Mouse (Mus musculus) cerebellum, postnatal 14 days (tissue): ENCODE measurements around the gene Itga5.

ENCODE experiments used
- DNase-seq, 2 experiments: peaks; one replicate each; pipeline ENCODE4 v3.0.0; 2021; ENCODE audit warnings: mixed read lengths in 2 of 2

The Itga5 gene

DNA sequence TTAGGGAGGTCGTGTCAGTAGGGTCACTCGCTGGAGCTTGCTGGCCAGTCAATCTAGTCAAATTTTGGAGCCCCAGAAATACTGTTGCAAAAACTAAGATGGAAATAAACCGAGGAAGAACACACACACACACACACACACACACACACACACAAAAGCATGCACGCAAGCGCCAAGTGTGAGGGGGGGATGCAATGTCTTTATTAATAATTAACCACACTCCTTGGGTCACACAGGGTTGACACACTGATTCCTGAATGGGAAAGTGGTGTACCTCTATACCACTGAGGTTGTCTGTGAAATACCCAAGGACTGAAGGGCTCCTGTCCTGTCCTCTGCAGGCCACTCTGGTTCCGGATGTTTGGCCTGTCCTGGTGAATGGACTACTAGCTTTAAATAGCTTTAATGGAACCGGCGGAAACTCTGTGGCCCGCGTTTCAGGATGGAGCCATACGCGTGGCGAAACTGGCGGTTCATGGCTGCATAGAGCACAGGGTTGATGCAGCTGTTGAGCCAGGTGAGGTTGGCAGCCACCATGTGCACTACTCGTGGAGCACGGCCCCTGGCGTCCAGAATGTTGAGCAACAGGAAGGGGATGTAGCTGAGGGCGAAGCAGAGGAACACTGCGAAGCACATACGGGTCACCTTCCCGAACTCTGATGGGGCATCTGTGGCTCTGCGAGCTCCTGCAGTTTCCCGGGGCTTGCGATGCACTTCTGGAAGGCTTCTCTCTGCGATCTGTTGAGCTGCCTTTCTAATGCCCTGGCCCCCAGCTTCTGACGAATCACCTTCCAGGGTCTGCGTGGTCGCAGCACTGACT is 58.3 kb downstream of the Itga5 start:
- no peak for DNase-seq

DNA sequence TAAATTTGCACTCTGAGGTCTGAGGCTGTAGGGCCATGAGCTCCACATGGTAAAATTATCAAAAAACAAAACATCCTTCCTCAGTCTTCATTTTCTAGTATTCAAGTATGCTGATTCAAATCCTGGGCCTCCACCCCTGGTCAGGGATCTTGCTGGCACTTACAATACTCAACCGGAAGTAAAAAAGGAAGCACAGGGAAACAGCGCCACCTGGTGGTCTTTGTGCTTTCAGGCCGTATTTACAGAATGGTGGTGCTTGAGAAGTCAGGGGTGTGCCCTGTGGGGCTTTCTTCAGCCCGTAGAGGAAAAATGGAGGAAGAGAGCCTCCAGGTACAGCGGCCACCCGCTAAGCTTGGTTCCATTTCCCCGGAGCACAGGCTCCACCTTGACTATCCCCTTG is 59.4 kb downstream of the Itga5 start:
- peak; percentile 95 to 97 for DNase-seq

DNA sequence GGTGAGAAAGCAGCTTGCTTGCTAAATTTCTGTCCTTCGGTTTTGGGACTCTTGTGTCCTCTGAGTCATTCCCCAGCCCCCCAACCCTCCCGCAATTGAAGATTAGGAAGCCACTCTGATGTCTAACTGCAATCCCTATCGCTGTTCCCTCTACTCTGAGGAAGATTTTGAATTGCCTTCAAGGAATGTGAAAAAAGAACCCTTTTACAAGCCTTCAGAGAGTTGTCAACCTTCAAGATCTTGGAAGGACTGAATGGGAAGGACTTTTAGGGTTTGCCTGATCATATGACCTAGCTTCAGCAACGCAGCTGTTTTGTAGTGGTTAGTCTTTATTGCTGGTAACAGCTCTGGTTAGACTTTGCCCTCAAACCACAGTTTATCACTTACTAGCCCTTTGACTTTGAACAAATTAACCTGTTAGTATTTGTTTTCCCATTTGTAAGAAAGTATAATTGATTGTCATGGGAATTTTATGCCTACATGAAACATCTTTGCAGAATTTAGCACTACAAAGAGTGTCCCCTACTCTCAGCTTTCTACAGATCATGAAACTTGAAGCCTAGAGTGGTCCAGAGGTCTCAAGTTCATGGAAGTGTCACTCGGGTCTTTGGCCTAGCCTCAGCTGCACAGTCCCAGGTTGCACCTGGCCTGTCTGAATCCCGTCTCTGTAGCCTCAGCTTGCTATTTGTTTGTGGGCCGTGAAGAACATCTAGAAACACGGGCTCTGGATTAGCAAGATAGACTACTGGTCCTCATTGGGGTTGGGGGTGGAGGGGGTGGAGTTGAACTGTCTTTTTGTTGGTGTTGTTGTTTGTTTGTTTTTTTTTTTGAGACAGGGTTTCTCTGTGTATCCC is 60.5 kb downstream of the Itga5 start:
- no peak for DNase-seq

DNA sequence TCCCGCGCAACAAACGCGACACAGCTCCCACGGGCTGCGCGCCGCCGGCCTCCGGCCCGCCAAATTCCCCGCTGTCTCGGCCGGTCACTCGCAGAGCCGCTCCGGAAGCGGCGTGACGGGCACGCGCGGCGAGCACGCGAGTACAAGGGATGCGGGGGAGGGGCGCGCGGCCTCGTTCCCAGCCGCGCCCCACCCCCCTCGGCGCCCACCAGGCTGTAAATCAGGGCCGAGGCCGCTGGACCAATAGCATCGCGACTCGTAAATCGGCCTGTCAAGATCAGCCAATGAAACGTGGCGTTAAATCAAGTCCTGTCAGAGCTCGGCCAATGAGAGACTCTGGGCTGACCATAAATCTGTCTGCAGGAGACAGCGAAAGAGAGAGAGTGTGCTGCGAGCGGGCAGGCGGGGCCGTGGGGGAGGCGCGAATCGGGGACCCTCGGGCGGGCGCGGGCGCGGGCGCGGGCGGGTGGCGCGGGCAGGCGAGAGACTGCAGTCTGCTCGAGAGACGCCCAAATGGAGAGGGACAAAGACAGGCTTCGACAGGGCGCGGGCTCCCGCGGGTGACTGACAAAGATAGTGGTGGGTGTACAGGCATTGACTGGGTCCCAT is 61.4 kb downstream of the Itga5 start:
- DNase-seq: peak; percentile 98 to 99

DNA sequence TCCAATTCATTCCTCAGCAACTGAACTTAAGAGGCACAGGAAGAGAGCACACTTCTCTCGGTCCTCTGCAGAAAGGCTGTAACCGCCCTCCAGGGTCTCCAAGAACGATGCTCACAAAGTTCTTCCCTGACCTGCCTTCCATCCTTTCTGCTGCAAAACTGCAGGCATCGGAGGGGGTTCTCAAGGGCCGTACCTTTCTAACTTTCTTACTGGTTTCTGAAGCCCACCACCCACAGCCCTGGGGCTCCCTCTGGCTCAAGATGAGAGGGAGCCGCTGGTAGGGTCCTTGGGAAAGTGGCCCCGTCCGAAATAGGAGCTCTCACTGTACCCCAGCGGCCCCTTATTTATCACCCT is 62.0 kb downstream of the Itga5 start:
- no peak for DNase-seq

DNA sequence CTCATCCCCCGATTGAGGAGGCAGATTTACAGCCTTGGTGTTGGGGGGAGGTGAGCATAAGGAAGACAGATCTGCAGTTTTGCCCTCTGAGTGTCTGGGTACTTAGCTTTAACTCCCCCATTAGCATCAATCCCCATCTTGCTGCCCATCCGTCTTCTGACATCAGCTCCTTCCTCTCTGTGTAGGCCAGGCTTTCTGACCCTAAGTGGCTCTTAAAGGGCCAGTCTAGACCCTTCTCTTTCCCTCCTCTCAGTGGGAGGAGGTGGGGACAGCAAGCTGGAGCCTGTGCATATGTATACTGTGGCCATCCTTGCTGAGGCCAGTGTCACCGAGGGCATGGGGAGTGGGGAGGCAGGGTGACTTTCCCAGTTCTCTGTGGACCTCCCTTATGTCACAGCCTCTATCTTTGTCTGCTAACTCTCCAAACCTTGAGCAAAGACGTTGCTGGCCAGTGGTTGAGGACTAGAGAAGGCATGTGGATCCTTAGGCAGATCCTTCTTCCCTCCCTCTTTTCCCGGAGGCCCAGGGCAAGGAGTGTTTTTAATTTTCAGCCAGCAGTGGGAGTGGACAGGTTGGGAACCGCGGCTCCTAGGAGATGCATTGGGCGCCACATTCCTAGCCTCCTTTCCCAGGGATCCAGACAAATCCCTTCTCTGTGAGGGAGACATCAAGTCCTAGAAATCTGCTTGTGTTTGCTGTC is 62.5 kb downstream of the Itga5 start:
- DNase-seq: peak in 1 of 2 experiments; percentile 36

GRCm38 (mm10) chr15:103302341-103303021 is 64.1 kb downstream of the Itga5 start:
- no peak for DNase-seq

DNA sequence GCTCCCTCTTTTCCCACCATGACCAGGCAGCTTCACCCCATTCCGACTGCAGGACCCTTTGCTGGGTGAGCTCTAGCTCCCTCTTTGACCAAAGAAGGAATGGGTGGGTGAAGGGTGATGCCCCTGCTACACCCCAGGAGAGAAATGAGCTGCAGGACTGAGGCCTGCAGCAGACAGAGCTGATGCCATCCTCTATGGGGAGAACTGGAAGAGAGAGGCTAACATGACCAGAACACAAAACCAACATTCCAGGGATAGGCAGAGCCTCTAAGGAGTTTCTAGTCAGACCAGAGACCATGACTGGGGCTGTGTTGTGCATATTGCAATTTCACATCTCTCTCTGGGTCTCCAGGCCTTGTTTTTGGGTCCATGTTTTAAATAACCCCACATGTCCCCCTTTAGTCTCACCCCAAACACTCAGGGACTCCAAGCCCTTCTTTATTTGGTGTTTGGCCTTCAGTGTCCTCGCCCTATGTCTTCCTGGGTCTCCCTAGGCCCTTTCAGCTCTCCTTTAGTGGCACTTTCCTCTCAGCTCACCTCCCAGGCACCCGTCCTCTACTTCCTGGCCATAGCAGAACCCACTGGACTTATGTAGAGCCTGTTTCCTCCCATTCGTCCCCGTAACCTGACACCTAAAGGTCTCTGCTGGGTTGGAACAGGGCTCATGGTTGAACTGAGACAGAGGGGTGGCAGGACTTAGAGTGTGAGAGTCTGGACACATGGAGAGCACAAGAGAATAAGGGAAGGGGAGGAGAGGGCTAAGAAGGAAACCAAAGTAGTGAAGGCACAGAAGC is 64.8 kb downstream of the Itga5 start:
- no peak for DNase-seq

DNA sequence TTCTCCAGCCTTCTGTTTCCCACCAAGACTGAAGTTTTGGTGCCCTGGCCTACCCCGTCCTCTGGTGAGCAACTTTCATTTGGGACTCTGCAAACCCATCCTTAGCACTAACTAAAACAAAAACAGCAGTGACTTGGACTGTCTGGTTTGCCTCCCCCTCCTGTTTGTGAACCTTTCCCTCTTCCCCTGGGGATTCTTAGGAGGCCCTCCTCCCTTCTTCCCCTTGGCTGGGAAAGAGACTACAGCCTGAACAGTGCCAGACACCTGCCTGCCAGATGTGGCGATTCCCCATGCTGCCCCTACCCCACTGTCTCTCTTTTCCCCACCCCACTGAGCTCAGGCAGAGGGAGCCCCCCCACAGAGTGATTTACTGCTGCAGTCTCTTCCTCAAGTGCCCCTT is 65.5 kb downstream of the Itga5 start:
- DNase-seq: no peak

- DNase-seq: peak in 1 of 2 experiments; percentile 39
Observed at GRCm38 (mm10) chr15:103300560-103300959, 66.0 kb downstream of the Itga5 start.

DNA sequence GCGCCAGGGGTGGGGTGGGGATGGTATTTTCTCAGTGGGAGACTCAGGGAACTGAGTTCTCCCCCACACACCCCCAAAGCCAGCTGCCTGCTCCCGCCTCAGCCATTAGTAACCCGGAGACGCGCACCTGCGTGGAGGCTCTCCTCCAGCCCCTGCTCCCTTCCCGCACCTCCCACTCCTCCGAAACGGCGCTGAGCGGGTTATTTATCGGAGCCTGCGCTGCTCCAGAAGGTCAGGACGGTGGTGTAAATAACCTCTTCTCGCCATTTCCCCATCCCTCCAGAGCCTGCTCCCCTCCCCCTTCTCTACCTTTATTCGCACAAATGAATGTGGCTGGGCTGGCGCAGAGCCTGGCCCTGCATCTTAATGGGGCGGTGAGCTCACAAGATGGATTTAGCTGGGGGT is 66.5 kb downstream of the Itga5 start:
- peak; percentile 73 to 82 for DNase-seq

- peak in 1 of 2 experiments; percentile 37 for DNase-seq
Observed at GRCm38 (mm10) chr15:103299644-103300043, 66.9 kb downstream of the Itga5 start.

DNA sequence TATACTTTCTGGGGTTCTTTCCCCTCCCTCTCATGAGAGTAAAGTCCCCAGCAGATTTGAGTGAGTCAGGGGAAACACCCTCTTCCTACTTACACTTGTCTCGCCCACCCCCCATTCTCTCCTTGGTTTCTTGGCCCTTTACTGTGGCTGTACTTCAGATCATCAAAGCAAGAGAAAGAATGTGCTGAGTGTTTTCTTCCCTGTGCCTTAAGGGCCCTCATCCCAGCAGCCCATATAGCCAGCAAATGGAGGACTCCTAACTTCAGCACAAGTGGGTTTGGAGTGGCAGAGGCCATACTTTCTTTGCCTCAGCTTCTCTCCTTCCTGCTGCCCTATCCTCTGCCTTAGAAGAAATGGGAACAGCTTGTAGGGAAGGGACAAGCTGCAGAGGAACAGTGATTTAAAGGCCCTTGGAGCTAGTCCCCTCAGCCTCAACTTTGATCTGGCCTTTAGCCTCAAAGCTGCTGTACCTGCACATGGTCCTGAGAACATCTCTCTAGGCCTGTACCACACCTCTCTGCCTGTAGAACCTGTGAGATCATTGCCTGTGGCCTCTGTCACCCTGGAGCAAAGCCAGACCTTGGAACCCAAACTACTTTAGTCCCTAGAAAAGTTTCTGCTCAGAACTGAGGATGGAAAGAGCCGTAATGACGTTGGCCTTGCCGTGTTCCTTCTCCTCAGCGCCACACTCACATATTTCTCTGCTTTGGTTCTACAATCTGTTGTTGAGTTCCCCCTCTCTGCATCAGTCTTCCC is 67.5 kb downstream of the Itga5 start:
- no peak for DNase-seq

DNA sequence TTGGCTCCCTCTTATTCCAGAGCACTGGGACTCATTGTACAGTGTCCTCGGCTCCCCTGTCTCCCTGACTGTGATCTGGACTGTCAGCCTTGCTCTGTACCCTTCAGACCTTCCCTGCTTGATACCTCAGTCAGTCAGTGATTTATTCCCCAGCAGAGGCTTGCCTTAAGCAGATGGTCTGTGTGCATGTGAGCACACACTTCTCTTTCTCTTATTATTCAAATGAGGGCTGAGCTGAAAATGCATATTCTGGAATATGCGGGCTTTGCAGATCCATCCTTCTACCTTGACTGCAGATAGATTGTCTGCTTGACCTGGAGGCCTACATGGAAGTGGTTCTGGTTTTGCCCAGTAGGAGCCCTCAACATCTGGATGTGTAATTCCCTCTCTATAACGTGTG is 68.5 kb downstream of the Itga5 start:
- no peak for DNase-seq

GRCm38 (mm10) chr15:103297313-103297712 is 69.2 kb downstream of the Itga5 start:
- DNase-seq: no peak

DNA sequence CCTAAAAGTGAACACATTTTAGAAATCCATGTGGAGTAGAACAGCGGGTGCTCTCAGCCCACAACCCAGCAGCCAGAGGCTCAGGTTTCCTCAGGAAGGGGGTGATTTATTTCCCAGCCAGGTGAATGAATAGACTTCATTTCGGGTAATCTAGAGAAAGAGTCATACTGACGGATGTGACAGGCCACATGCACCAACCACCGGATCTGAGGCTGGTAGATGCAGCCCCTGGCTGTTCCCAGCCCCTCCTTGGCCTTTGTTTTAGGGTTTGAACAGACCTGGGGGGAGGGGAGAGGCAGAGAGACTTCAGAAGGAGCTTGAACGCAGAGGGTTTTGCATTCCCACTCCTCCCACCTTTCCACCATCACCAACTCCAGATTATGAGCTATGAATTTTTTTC is 70.7 kb downstream of the Itga5 start:
- no peak for DNase-seq

- DNase-seq: no peak
Observed at GRCm38 (mm10) chr15:103294649-103295048, 71.9 kb downstream of the Itga5 start.
